Mouse (Mus musculus) left cerebral cortex, postnatal 36 days (tissue): Measurements from ENCODE around the gene Map1s. TPM values are rescaled to one million over a fixed set of nuclear protein-coding genes. Genes with fewer than 3 reads are reported as not detected.

ENCODE experiments used
- DNase-seq, 2 experiments: peaks; one replicate each; pipeline ENCODE4 v3.0.0; 2021 to 2022; ENCODE audit warnings: low spot score in 2 of 2, mixed read lengths in 1 of 2
- intact Hi-C: fragments of 180-260 bp; cut with DNase I; formaldehyde crosslinking; loops from one replicate; pipeline ENCODE4 v1.15.1; 2025
- total RNA-seq, 2 experiments: library from RNA; stranded (reverse); gene quantifications; 2 replicates each; pipeline ENCODE4 v1.2.3; 2021

Map1s gene
- total RNA-seq, result 10 to 100 TPM; 78.7 to 82.1 TPM

DNA sequence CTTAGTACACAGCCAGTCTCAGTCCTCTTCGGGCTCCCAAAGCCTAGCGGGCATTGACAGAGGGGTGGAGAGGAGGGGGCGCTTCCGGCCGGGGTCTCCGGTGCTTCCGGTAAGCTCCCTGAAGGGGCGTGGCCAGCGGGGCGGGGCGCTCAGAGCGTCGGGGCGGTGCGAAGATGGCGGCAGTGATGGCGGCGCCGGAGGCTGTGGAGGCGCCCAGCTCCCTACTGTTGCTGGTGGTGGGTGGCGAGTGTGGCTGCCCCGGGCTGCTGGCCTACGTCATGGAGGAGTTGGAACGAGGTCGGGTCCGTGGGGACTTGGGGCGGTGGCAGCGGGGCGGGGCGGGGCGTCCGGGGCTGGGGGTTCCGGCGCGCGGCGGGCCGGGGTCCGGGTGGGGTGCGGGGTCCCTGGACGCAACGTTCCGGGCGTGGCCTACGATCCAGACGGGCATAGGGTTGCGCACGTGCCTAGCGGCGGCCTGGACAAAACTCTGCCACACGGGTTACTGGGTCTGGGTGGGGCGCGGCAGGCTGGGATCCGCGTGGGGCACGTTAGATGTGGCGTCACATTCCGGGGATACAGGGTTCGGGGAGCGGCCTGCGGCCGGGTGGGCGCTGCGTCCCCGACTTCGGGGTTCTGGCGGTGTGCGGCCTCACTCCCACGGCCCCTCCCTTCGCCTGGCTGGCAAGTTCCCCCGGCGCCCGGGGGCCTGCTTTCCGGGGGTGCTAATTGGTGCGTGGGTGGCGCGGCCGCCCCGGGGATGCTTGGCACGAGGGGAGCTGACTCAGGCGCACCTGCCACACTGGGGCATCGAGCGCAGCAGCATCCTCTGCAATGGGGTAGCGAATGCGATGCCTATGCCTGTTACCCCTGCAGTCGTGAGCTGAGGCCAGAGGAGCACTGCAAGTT, at the start of gene Map1s:
TSS of gene Map1s (plus strand) at position 102 of the 906 bp plus-strand sequence.
- intact Hi-C loops, result loop anchor here (5.0 kb wide), 2 partner anchors 366 to 556 kb away; partner anchors contain the start of genes Abhd8, Haus8, Mrpl34 and Myo9b
- DNase-seq, result peak; percentile 82 to 83

DNA sequence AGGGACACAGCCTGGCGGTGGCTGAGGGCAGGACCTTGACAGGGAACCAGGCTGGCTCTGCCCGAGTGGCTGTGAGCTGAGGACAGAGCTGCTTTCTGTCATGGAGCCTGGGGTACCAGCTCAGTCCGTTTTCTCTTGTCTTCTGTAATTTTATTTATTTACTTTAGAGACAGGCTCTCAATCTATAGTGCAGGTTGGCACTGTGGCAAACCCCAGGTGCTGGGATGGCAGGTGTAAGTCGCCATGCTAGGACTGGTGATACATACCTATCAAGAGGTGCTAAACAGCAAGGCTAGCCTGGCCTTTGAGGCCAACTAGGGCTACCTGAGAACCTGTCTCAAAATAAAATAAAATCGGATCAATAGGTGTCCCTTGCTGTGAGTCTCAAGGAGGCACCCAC, 49.7 kb upstream of the Map1s start:
- intact Hi-C loops, result no loop called here
- no peak for DNase-seq

DNA sequence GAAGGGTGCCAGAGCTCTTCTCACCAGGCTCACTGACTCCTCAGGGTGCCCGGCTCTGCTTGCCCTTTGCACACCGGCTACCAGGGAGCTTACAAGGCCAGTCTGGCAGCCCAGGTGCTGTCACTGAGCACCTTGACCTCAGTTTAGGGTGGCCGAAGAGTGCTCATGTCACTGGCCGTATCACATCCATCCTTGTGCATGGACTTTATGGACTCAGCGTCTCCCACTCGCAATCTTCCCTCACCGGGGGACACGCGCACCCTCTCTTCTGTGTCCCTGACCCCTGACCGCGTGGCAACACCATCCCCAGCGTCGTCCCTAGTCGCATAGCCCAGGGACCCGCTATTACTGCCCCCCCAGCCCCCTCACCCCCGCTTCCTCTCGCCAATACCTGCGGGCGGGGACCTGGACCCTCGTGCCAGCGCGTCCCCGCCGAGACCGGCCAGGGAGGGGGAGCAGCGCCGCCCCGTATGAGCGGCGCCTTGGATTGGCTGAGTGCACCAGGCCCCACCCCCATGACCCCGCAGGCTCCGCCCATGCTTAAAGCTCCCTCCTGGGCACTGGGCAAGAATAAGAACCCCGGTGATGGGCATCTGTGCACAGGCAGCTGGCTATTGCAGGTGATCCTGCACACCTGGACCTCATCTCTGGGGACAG, 49.1 kb upstream of the Map1s start:
- peak; percentile 73 to 76 for DNase-seq

DNA sequence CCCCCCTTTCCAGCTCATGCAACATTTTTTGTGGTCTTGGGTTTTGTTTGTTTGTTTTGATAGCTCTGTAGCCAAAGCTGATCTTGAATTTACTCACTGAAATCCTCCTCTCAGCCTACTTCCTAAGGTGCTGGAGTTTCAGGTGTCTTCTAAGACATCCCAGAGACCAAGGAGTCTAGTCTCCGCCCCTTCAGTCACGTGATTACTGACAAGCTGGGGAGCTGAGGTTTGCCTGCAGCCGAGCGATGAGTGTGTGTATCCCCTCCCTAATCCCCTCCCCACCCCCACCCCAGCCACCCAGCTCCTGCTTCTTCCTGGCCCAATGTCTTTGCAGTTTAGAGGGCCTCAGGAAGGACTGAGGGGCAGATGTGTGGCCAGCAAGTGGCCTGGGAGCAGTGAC, 48.2 kb upstream of the Map1s start:
- intact Hi-C loops, result no loop called here
- DNase-seq, result no peak

More for the DNA sequence above, 49.1 kb upstream of the Map1s start:
- intact Hi-C loops, result no loop called here

DNA sequence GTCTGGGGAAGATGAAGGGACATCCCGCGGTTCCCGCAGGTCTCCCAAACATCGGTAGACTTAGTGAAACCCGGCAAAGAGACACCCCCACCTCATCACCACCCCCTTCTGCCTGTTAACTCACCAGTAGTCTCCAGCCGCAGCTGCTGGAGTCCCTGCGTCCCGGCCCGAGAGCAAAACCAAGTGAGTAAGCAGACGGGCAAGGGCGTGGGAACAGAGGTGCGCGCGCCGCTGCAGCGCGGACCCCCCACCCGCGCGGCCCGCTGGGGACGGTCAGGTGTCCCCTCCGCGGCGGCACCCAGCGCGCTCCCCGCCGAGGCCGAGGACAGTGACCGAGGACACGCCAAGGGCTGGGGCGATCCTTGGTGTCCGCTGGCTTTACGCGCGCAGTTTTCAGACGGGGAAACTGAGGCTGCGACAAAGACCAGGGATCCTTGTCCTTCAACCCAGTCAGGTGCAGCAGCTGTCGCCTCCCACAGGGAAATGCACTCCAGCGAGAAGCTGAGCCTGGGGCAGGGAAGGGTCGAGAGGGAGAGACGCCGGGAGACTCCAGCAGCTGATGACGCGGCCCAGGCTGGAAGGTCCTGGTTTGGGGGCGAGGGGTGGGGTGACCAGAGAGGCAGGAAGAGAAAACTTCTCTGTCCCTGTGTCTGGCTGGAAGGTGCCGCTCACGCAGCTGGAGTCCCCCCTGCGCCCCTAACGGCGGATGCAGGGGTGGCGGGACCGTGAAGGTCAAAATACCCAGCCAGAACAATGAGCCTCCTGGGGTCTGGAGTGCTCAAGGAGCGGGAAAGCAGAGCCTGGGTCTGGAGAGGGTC, 42.7 kb upstream of the Map1s start, which contains the start of gene Kcnn1:
TSS of gene Kcnn1 (minus strand) at position 435 of the 818 bp plus-strand sequence.
- no peak for DNase-seq
- intact Hi-C loops, result no loop called here

DNA sequence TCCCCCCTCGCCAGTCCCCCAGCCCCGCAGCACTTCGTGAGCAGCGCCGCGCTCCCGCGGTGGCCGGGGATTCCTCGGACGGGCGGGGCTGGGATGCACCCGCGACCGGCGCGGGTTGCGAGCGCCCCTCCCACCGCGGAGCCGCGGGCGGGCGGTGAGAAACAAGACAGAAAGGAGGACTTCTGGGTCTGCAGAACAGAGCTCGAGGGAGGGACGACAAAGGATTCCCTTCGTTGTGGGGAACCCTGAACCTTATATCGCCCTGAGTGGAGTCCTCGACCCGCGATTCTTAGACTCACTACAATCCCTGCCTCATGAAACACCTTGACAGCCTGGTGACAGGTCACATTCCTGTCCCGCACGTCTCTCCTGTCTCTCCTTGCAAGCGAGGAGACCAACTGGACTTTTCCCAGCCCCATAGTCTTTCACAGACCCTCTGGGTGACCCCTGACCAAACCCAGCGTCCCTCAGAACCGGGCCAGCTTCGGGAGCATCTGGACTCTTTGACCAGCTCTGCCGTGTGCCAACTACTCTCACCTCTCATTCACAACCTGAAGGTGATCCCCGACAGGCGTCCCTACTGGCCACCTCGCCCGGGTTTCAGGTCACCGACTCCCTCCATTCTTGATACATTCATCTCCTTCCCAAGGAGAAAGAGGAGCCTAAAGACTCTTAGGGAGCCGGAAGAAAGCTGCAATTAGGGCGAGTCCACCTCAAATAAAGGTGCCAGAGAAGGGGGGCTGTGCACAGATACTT, 41.6 kb upstream of the Map1s start:
- DNase-seq, result peak in 1 of 2 experiments; percentile 62
- intact Hi-C loops, result no loop called here

DNA sequence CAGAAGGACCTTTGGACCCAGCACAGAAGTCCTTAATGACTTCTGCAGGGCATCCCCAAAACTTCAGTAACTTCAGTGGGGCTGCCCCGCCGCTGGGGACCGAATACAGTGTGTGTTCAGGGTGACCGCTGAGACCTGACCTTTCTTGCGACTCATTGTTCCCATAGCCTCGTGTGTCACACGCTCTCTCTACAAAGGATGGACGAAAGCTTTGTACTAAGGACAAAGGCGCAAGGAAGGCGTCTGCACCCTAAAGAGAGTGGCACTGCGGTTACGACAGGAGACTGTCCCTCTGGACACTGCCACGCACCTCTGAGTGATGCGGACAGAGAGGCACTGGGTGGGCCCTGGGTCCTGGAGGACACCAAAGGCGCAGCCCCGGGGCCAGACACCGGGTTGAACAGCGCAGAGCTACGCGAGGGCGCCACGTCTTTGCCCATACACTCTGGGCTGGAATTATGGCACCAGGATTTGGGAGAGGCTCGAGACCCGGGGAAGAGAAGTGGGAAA, 41.0 kb upstream of the Map1s start:
- no peak for DNase-seq
- intact Hi-C loops, result no loop called here

DNA sequence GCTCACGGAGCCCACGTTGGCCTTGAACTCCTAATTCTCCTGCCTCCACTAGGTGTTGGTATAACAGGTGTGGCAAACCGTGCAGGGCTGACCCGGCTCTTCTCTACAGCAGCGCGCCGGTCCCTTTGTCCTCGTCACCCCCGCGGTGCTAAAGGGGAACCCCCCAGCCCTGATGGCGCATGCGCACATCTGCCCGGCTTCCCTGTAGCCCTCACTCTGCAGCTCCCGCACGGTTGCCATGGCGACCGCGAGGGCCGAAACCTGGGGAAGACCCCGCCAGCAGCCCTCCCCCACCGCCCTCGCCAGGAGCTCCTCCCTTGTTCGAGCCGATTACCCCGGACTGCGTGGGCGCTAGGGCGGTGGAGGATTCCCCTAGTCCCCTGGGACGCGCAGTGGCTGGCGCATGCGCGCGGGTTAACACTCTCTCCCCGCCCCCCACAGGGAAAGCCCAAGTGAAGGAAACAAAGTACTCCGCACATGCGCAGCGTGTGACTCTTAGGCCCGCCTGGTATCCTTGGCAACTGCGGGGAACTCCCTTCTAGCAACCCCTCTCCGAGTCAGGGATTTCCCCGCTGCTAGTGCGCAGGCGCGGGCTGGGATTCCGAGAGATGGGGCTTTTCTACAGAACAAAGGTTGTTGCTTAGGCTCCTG, 40.3 kb upstream of the Map1s start:
- peak; percentile 99 to 100 for DNase-seq
- intact Hi-C loops, result no loop called here

DNA sequence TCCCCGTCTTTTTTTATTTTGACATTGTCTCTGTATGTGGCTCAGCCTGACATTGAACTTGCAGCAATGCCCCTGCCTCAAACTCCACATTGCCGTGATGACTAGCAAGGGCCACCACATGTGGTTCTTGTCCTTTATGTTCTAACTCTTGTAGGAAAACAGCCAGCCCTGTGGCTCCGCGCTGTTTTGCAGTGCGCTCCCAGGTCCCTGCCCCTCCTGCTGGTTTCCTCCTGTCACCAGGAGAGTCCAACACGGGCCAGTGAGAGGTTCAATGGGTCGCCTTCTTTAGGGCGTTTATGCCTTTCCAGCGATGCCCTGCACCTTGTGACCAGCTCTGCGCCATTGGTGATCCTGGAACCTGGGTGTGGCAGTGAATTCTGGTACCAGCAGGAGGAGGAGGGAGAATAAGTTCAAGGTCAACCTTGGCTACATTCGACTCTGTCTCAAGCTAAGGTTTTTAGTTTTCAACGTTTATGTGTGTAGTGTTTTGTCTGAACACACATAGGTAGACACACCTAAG, 39.7 kb upstream of the Map1s start:
- no peak for DNase-seq
- intact Hi-C loops, result no loop called here

DNA sequence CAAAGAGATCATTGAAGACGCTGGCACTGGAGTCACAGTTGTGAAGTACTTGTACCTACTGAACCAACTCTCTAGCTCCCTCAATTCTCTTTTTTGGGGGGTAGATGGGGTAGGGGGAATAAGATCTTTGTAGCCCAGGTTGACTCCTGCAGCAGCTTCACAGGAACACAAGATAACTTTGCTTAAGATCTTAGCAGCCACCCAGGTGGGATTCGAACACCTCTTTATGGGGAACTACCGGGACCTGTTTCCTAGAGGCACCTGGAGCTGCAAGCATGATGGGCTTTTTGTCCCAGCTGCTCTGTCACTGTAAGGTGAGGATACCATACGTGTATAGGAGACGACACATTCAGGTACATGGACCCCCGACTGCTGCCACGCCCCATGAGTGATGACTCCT, 39.2 kb upstream of the Map1s start:
- intact Hi-C loops, result no loop called here

DNA sequence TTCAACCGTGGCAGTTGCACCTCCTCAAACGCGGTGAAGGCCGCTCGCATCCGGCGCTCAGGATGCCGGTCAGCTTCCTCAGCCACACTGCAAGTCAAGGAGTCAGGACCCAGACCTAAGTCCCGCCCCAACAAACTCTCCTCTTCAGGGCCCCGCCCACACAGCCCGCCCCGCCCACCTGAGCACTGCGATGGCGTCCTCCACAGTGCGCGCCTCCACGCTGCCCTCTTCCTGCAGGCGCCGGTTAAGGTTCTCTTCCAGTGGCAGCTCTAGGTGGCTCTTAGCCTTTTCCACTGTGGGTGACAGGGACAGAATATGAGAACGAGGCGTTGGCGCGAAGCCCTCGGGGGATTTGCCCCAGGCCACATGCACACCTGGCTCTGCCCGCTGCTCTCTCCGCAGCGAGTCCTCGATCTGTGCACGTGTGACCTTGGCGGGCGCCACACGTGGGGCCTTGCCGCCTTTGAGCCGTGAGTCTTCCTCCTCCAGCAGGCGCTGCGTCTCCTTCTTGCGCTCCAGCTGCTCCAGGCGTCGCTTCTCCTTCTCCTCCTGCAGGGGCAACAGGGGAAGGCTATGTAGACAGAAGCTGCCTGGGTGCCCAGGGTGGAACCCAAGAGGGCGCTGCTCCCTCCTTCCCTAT, 37.1 kb upstream of the Map1s start:
- peak in 1 of 2 experiments; percentile 35 for DNase-seq
- intact Hi-C loops, result loop anchor here (1.0 kb wide), 1 partner anchor 24 kb away; no protein-coding TSS in a partner anchor

More for the DNA sequence above, 39.2 kb upstream of the Map1s start:
- no peak for DNase-seq

DNA sequence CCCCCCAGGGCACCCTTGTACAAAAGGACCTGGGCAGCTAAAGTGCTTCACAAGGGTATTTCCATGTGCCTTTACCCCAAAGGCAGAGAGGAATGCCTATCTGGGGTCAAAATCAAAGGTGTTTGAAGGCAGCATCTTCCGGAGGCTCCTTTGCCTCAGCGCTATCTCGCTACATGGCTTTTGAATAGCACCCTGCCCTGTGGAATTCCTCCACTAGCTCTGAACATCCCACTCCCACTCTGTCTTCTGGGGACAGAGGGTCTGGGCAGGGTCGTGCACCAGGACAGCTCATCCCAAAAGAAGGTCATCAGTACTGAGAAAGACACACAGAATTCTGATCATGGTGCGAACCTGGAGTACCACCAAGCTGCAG, 36.5 kb upstream of the Map1s start:
- no peak for DNase-seq
- intact Hi-C loops, result loop anchor here (1.0 kb wide), 1 partner anchor 25 kb away; no protein-coding TSS in a partner anchor

DNA sequence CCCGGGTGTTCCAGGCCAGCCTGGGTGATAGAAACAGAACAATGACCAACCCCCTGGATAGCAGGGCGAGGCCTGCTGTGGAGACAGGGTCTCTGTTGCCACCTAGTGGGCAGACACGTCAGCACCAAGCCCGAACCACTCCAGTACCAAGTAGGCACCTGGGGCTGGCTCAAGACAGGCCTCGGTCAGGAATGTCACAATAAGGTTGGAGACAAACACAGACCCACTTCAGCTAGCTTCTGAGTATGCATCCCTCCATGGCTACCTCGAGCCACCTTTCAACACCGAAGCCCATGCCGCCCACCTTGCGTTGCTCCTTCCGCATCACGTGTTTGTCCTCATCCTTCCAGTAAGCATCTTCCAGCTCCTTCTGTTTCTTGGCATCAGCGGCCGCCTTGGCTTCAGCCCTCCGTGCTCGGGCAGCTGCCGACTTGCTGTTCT, 36.1 kb upstream of the Map1s start:
- peak; percentile 73 to 75 for DNase-seq
- intact Hi-C loops, result loop anchor here (1.0 kb wide), 1 partner anchor 25 kb away; no protein-coding TSS in a partner anchor

DNA sequence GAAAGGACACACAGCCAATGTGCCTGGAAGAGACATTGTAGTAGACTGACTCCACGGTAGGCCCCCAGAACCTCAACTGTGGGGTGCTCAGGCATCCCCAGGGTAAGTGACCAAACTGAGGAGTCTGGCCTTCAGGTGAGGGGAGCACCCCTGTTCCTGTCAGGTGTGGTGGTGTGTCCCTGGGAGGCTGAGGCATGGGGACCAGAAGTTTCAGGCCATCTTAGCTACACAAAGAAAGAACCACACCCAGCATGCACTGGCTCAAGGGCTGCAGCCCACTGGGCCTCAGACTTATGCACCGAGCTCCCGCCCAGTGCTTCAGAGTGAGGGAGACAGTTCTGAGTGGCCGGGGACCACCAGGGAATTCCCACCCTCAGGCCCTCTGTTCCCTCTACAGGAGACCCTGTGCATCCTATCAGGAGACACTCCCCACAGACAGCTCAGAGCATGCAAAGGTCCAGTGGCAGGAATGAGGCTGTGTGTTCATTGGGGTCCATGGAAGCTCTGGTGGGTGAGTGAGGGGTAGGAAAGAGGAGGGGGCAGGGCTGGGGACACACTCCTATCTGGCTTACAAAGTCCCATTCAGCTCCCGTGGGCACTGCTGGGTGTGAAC, 34.4 kb upstream of the Map1s start:
- DNase-seq, result no peak
- intact Hi-C loops, result no loop called here

DNA sequence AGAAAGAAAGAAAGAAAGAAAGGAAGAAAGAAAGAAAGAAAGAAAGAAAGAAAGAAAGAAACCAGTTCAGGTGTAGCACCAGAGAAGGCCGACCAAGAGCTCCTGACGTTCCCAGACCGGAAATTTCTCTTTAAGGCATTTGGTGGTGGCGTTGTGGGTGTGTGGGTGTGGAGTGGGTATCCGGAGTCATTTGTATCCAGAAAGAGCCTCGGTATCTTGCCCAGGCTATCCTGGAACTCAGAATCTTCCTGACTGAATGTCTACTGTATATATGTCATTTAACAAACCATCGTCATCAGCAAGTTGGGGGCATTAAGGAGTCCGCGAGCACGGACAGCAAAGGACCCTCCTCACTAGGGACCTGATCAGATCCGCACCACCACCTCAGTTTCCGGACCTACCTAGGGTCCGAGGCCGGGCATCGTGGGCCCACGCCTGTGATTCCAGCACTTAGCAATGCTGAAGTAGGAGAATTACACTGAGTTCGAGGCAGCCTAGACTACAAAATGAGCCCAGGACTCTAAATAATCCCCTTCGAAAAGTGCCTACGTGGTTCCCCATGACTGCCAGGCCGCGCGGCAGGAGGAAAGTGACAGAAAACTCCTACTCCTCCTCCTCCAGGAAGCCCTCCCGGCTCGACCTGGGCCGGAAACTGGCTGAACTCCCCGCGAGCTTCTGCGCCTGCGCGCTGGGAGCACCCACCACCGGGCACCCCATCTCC, 32.9 kb upstream of the Map1s start:
- DNase-seq, result peak in 1 of 2 experiments; percentile 31
- intact Hi-C loops, result loop anchor here (1.0 kb wide), 1 partner anchor 20 kb away; no protein-coding TSS in a partner anchor

DNA sequence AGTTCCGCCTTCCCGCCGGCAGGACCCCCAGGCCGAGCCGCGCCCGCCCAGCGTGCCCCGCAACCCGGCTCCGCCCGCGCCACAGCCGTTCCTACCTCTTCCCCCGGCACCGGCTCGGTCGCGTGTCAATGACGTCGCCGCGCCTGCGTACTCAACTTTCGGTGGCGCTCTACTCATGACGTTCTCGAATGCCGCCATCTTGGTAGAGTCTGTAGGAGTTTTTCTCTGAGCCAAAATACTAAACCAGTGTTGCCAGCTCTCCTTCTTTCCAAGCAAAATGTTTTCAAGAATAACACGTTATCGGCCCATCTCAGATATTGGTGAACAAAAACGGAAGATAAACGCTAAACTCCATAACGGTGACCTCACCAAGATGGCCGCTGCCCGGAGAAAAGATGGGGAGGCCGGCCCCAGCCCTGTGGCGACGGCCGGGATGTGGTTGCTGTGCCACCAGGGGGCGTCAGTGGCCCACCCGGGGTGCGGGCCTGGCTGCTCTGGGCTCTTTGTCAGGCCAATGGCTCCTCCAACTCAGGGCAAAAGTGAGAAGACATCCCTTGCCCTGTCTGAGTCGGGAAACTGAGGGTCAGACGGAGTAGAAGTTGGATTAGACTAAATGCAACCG, 32.3 kb upstream of the Map1s start, which contains the start of gene Ccdc124:
TSS of gene Ccdc124 (minus strand) at position 572 of the 622 bp plus-strand sequence.
- DNase-seq, result peak; percentile 94 to 97
- intact Hi-C loops, result loop anchor here (1.0 kb wide), 1 partner anchor 20 kb away; no protein-coding TSS in a partner anchor
